Mouse (Mus musculus) intestine, embryonic 15.5 days (tissue): ENCODE measurements around the gene Msi1. TPM values are rescaled to one million over a fixed set of nuclear protein-coding genes. Genes with fewer than 3 reads are reported as not detected.
A peak's percentile ranks its signal among the peaks of the same experiment; 100 is the strongest.

Source experiments
- ATAC-seq: fragments of 200-750 bp; cut with Nextera tagmentation; 2 replicates; pipeline ENCODE4 v1.8.0; 2017; ENCODE audit warnings: moderate TSS enrichment, moderate library complexity
- H3K27ac ChIP-seq: fragments of 300-500 bp; sonication (generic); 2 replicates; pipeline ENCODE4 v1.5.1; 2015; ENCODE audit warnings: mild to moderate bottlenecking, inconsistent platforms
- H3K27me3 ChIP-seq: fragments of 300-500 bp; sonication (generic); replicated peaks from 2 replicates; pipeline ENCODE4 v1.6.1; 2015; ENCODE audit warnings: inconsistent platforms
- H3K36me3 ChIP-seq: fragments of 300-500 bp; sonication (generic); 2 replicates; pipeline ENCODE4 v1.6.1; 2015; ENCODE audit warnings: inconsistent platforms
- H3K4me1 ChIP-seq: fragments of 300-500 bp; sonication (generic); replicated peaks from 2 replicates; pipeline ENCODE4 v1.6.1; 2015; ENCODE audit warnings: inconsistent platforms
- H3K4me2 ChIP-seq: fragments of 300-500 bp; sonication (generic); replicated peaks from 2 replicates; pipeline ENCODE4 v1.6.1; 2015; ENCODE audit warnings: mild to moderate bottlenecking, inconsistent platforms
- H3K4me3 ChIP-seq: fragments of 300-500 bp; sonication (generic); replicated peaks from 2 replicates; pipeline ENCODE4 v1.5.1; 2015; ENCODE audit warnings: inconsistent platforms
- H3K9ac ChIP-seq: fragments of 300-500 bp; sonication (generic); 2 replicates; pipeline ENCODE4 v1.6.1; 2015; ENCODE audit warnings: inconsistent platforms
- H3K9me3 ChIP-seq: fragments of 300-500 bp; sonication (generic); 2 replicates; pipeline ENCODE4 v1.6.1; 2016; ENCODE audit warnings: inconsistent platforms
- WGBS: fragments of 180-500 bp; shearing (Covaris S2); methylation state at CpG from one replicate; pipeline ENCODE4 v1.1.7; 2015; 5-methylcytosine and 5-hydroxymethylcytosine counted together
- polyA plus RNA-seq: library from polyadenylated mRNA; unstranded; fragments of >200 nt; fragmentation: Nextera tagmentation; extraction: Ambion mirVana; gene quantifications from 2 replicates; pipeline ENCODE4 v1.2.1, GENCODE M21; 2015

Gene Msi1
- polyA plus RNA-seq, 1 experiment from 2014 or later, result 10.4 TPM

DNA sequence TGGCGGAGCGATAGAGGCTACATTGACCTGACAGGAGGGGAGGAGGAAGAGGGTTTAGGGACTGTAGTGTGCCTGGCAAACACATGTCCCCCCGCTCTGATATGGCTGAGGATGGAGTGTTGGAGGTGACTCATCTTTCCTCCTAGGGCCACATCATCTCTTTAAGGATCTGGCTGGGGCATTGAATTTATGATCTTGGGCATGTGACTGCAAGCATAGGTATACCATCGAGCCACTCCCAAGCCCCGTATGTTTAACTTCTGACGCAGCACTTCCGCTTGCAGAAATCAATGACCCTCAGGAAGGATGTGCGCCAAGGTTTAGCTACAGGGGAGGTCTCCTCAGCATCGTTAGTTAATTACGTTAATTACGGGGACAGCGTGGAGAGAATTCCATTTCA is 73.6 kb downstream of the Msi1 start:
- no peak overlapping the region for H3K27ac ChIP-seq
- no peak overlapping the region for H3K4me2 ChIP-seq
- H3K9ac ChIP-seq, result no peak overlapping the region
- H3K4me3 ChIP-seq, result no peak overlapping the region
- H3K4me1 ChIP-seq, result peaks cover 9% of the 10 kb centered on the region
- ATAC-seq, result 0 out of 2 replicates have a peak, but pooled peaks have one; percentile 11
- no peaks in the 10 kb centered on the region for H3K36me3 ChIP-seq
- no peaks in the 10 kb centered on the region for H3K27me3 ChIP-seq
- H3K9me3 ChIP-seq, result no peaks in the 10 kb centered on the region
- WGBS, result 52% methylated on average over 12 of the region's 12 CpGs

Other genes with a start within 250 kb of the Msi1 start
- 1.5 and 2.3 TPM in 2 replicates for gene Cabp1, start 235.2 kb upstream of the Msi1 start, polyA plus RNA-seq
- 126 and 128 TPM in 2 replicates for gene Pop5, start 193.8 kb upstream of the Msi1 start, polyA plus RNA-seq
- 119 and 120 TPM in 2 replicates for gene Rnf10, start 156.7 kb upstream of the Msi1 start, polyA plus RNA-seq
- gene Coq5, start 149.9 kb upstream of the Msi1 start, polyA plus RNA-seq, result 62.1 and 65.1 TPM in 2 replicates
- 1,297 TPM in 2 replicates for gene Dynll1, start 128.6 kb upstream of the Msi1 start, polyA plus RNA-seq
- gene Srsf9, start 102.4 kb upstream of the Msi1 start, polyA plus RNA-seq, result 217 and 220 TPM in 2 replicates
- gene Gatc, start 88.4 kb upstream of the Msi1 start, polyA plus RNA-seq, result 24.8 and 24.9 TPM in 2 replicates
- gene Triap1, start 88.4 kb upstream of the Msi1 start, polyA plus RNA-seq, result 62.7 and 66.3 TPM in 2 replicates
- gene Cox6a1, start 80.6 kb upstream of the Msi1 start, polyA plus RNA-seq, result 1,187 and 1,356 TPM in 2 replicates
- gene Pla2g1b, start 36.7 kb downstream of the Msi1 start, polyA plus RNA-seq, result 2.1 and 2.9 TPM in 2 replicates
- gene Sirt4, start 55.1 kb downstream of the Msi1 start, polyA plus RNA-seq, result 18.6 and 19.8 TPM in 2 replicates
- gene Pxn, start 77.1 kb downstream of the Msi1 start, polyA plus RNA-seq, result 56.9 and 58.2 TPM in 2 replicates
- gene Rplp0, start 129.9 kb downstream of the Msi1 start, polyA plus RNA-seq, result 1,607 and 1,644 TPM in 2 replicates
- gene Gcn1l1, start 135.7 kb downstream of the Msi1 start, polyA plus RNA-seq, result 31.8 and 34.7 TPM in 2 replicates
- gene Rab35, start 202.3 kb downstream of the Msi1 start, polyA plus RNA-seq, result 16.3 and 16.5 TPM in 2 replicates